Mouse (Mus musculus) embryonic facial prominence, embryonic 11.5 days (tissue): ENCODE measurements around the gene Ppp4r3a. TPM values are rescaled to one million over a fixed set of nuclear protein-coding genes. Genes with fewer than 3 reads are reported as not detected.

Experiments used
- ATAC-seq: fragments of 200-750 bp; cut with Nextera tagmentation; replicated peaks from 2 replicates; pipeline ENCODE4 v1.8.0; 2017; ENCODE audit warnings: low read depth; ENCODE audit not compliant: insufficient number of reproducible peaks, low FRiP score, low TSS enrichment
- DNase-seq: peaks from one replicate; pipeline ENCODE4 v3.0.0-alpha.2; 2015; ENCODE audit warnings: low spot score
- H3K27ac ChIP-seq: fragments of 300-500 bp; sonication (generic); replicated peaks from 2 replicates; pipeline ENCODE4 v1.5.1; 2014; ENCODE audit warnings: mild to moderate bottlenecking, low read depth, low read length, control low read depth
- H3K27me3 ChIP-seq: fragments of 300-500 bp; sonication (generic); 2 replicates; pipeline ENCODE4 v1.6.1; 2014; ENCODE audit warnings: mild to moderate bottlenecking, low read length, moderate library complexity, mixed read lengths; ENCODE audit not compliant: control insufficient read depth, insufficient read depth
- H3K36me3 ChIP-seq: fragments of 300-500 bp; sonication (generic); replicated peaks from 2 replicates; pipeline ENCODE4 v1.6.1; 2014; ENCODE audit warnings: low read depth, mild to moderate bottlenecking, low read length, moderate library complexity, mixed read lengths; ENCODE audit not compliant: control insufficient read depth, insufficient read depth
- H3K4me1 ChIP-seq: fragments of 300-500 bp; sonication (generic); 2 replicates; pipeline ENCODE4 v1.6.1; 2014; ENCODE audit warnings: low read length, mixed read lengths; ENCODE audit not compliant: control insufficient read depth, insufficient read depth
- H3K4me2 ChIP-seq: fragments of 300-500 bp; sonication (generic); 2 replicates; pipeline ENCODE4 v1.6.1; 2014; ENCODE audit warnings: low read depth, mild to moderate bottlenecking, control low read depth, low read length, moderate library complexity
- H3K4me3 ChIP-seq: fragments of 300-500 bp; sonication (generic); 2 replicates; pipeline ENCODE4 v1.5.1; 2014; ENCODE audit warnings: low read depth, low read length, control low read depth
- H3K9ac ChIP-seq: fragments of 300-500 bp; sonication (generic); replicated peaks from 2 replicates; pipeline ENCODE4 v1.6.1; 2014; ENCODE audit warnings: mild to moderate bottlenecking, control low read depth, low read length
- H3K9me3 ChIP-seq: fragments of 300-500 bp; sonication (generic); replicated peaks from 2 replicates; pipeline ENCODE4 v1.6.1; 2016; ENCODE audit warnings: mild to moderate bottlenecking, low read length, inconsistent platforms, mixed read lengths; ENCODE audit not compliant: control insufficient read depth
- WGBS: fragments of 180-500 bp; shearing (Covaris S2); extraction: QIAGEN DNeasy Blood & Tissue Kit; methylation state at CpG from one replicate; pipeline ENCODE4 v1.1.7; 2014; 5-methylcytosine and 5-hydroxymethylcytosine counted together
- polyA plus RNA-seq: library from polyadenylated mRNA; unstranded; fragments of >200 nt; fragmentation: Nextera tagmentation; extraction: Ambion mirVana; gene quantifications from 2 replicates; pipeline ENCODE4 v1.2.1, GENCODE M21; 2014

The Ppp4r3a gene
- polyA plus RNA-seq, 1 experiment from 2014 or later: 62.9 TPM

DNA sequence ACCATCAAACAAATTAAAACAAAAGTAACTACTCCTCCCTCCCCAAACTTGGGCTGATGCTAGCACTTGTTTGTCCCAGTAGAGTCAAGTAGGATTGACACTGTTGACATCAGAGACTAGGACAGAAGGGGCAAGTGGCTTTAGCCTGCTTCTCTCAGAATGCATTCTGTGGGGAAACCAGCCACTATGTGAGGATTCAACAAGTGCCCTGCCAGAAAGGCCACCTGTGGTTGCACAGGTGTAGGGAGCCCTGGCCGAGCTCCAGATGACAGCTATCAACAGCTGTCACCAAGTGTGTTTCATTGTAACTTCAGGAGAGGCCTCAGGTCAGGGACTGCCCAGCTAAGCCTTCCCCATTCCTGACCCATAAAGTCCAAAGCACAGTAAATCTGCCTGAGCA, 6.5 kb upstream of the Ppp4r3a start:
- no peak for ATAC-seq
- H3K4me2 ChIP-seq: no peak overlapping the region
- H3K27me3 ChIP-seq: no peaks in the 10 kb centered on the region
- no peaks in the 10 kb centered on the region for H3K4me1 ChIP-seq
- no peak overlapping the region for H3K4me3 ChIP-seq
- no peak for DNase-seq
- H3K36me3 ChIP-seq: no peaks in the 10 kb centered on the region
- no peak overlapping the region for H3K9ac ChIP-seq
- H3K27ac ChIP-seq: no peak overlapping the region
- H3K9me3 ChIP-seq: no peaks in the 10 kb centered on the region
- 59% methylated on average over 1 of the region's 1 CpGs for WGBS

DNA sequence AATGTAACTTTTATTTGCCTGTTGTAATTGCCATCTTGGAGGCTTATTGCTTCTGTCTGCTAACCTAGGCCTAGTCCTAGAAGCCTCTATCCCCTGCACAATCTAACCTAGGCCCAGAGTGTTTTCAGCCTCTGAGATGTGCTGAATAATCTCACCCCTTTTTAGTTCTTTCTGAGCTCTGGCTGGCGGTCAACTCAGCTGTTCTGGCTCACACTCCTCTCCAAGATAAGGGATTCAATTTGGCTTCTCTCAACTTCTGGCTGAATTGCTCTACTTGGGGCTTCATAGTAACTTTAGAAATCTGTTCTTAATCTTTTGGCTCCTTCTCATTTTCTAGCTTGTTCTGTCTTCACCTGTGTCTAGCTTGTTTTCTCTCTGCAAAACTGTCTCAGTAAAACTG, 3.9 kb upstream of the Ppp4r3a start:
- H3K4me2 ChIP-seq: no peak overlapping the region
- DNase-seq: no peak
- H3K27ac ChIP-seq: no peak overlapping the region
- no peak for ATAC-seq
- H3K36me3 ChIP-seq: no peaks in the 10 kb centered on the region
- no peak overlapping the region for H3K4me3 ChIP-seq
- no peaks in the 10 kb centered on the region for H3K27me3 ChIP-seq
- H3K4me1 ChIP-seq: no peaks in the 10 kb centered on the region
- no peak overlapping the region for H3K9ac ChIP-seq
- 64% methylated on average over 1 of the region's 1 CpGs for WGBS
- no peaks in the 10 kb centered on the region for H3K9me3 ChIP-seq

DNA sequence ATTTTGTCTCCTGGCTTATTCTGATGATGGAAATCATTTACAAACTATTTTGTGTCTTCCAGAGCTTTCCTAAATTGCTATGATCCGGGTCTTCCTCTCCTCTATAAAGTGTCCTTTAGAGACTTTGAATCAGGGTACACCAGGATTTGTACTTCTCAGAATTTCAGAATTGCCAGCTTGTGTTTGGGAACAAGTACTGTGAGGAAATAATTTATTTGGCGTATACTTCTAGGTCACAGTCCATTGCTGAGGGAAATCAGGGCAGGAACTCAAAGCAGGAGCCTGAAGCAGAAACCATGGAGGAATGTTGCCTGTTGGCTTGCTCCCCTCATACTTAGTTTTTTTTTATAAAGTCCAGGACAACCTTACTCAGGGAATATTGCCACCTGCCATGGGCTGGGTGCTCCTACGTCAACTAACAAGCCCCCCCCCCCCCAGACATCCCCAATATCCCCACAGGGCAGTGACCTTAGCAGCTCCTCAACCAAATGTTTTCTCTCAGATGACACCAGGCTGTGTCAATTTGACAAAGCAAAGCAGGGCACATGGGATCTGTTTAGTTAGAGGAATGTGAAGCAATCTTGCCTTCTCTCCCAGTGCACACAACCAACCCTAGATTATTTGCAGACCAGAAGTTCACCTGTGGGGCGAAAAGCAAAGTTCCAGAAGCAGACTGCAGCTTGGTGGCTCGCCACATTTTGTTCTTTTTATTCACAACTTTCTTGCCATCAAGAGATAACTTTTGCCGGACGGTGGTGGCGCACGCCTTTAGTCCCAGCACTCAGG, 1.6 kb upstream of the Ppp4r3a start:
- Histone ChIP-seq H3K4me3 (no peak overlapping the region), H3K36me3 (no peaks in the 10 kb centered on the region; the same call in 1 of the 2 replicates), H3K9ac (no peak overlapping the region), H3K27ac (no peak overlapping the region), H3K4me2 (no peak overlapping the region; the same call in 1 of the 2 replicates), H3K9me3 (no peaks in the 10 kb centered on the region), H3K27me3 (no peaks in the 10 kb centered on the region), H3K4me1 (no peaks in the 10 kb centered on the region)
- 91% methylated on average over 9 of the region's 9 CpGs for WGBS
- ATAC-seq (no peak), DNase-seq (no peak)

DNA sequence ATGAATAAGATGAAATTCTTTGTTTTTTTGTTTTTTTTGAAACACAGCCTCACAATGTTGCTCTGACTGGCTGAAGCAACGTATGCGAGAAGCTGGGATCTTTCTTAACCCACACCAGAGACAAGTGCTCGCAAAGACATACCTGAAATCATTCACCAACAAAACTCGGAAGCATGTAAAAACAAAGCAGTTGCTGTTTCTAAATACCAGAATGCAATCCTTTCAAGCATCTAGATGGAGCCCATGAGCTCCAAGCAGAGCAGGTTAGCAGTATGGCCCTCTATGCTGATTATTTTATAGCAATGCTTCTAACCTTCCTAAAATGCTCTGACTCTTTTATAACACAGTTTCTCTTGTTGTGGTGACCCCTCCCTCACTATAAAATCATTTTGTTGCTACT, 735 bp upstream of the Ppp4r3a start:
- Histone ChIP-seq H3K4me1 (no peaks in the 10 kb centered on the region), H3K27me3 (no peaks in the 10 kb centered on the region), H3K4me3 (peak overlapping the region; percentile 99), H3K36me3 (no peaks in the 10 kb centered on the region; the same call in 1 of the 2 replicates), H3K4me2 (peak overlapping the region; percentile 61), H3K27ac (no peak overlapping the region), H3K9me3 (no peaks in the 10 kb centered on the region), H3K9ac (peak overlapping the region; percentile 99)
- WGBS: 19% methylated on average over 4 of the region's 4 CpGs
- ATAC-seq (no peak), DNase-seq (no peak)

DNA sequence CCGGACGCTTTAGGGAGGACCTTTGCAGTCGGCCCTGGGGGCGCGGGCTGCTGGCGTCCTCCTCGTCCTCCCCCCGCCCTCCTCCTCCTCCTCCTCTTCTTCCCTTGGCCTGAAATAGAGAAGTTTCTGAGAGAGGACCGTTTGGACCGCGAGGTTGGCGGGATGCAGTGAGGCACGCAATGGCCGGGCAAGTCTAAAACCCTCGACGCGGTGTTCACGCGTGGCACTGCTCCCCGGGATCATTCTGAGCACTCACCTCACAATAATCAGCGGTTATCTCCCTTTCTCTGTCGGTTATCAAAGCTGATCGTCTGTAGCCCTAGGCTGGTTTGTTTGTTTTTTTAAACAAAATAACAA, 315 bp upstream of the Ppp4r3a start:
- Histone ChIP-seq H3K9me3 (no peaks in the 10 kb centered on the region), H3K36me3 (no peaks in the 10 kb centered on the region; the same call in 1 of the 2 replicates), H3K4me3 (peak overlapping the region; percentile 99), H3K4me1 (no peaks in the 10 kb centered on the region), H3K27me3 (no peaks in the 10 kb centered on the region), H3K9ac (peak overlapping the region; percentile 99), H3K4me2 (peak overlapping the region; percentile 61), H3K27ac (peak overlapping the region; percentile 95)
- no peak for DNase-seq
- WGBS: under 1% methylated on average over 23 of the region's 23 CpGs
- peak; percentile 67; the same call in 1 of the 2 replicates for ATAC-seq

DNA sequence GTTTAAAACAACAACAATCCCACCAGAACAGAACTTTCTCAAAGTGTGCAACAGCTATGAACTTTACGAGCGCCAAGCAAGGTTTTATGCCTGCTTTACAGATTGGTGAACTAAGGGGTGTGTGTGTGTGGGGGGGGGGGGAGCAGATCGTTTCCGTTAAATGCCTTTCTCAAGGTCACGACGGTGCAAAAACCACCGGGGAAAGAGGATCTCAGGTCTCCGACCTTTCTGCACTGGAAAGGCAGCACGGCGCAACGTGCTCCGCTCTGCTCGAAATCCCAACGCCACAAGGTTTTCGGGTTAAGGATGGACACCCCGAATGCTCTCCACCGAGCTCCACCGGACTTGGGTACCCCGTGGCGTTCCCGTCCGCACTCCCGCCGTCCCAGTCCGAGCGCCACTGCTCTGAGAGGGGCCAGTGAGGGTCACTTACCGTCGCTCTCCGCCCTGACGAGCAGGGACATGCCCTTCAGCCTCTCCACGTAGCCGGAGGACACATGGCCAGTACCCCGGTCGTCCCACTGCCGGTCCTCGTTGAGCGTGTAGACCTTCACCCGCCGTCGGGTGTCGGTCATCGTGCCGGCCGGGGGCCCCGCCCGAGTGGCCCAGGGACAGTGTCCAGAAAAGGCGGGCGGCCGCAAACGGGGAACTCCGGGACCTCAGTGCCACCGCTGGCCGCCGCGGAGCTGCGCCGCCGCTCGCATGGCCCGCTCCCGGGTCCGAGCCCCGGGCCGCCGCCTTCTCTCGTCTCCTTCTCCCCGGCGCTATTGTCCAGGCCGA, 1.0 kb downstream of the Ppp4r3a start:
- Histone ChIP-seq H3K9ac (peak overlapping the region; percentile 99), H3K4me2 (peak overlapping the region; percentile 60), H3K4me3 (peak overlapping the region; percentile 99), H3K9me3 (no peaks in the 10 kb centered on the region), H3K27ac (peak overlapping the region; percentile 95), H3K36me3 (no peaks in the 10 kb centered on the region; the same call in 1 of the 2 replicates), H3K27me3 (no peaks in the 10 kb centered on the region), H3K4me1 (no peaks in the 10 kb centered on the region)
- under 1% methylated on average over 65 of the region's 69 CpGs for WGBS
- peak; percentile 10 for DNase-seq
- peak; percentile 37 for ATAC-seq

DNA sequence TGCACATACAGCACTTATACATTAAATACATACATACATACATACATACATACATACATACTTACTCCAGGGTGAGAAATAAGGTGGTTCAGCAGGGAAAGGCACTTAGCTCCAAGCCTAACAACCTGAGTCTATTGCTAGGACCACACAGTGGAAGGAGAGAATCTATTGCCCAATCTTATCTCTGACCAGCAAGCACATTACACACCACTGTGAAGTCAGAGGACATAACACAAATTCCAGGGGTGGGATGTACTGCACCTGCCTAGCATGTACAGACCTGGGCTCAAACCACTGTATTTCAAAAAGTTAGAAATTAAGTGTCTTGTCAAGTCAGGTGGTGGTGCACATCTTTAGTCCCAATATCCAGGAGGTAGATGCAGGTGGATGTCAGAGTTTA, 5.5 kb downstream of the Ppp4r3a start:
- H3K36me3 ChIP-seq: no peaks in the 10 kb centered on the region; the same call in 1 of the 2 replicates
- no peak for DNase-seq
- H3K9me3 ChIP-seq: no peaks in the 10 kb centered on the region
- H3K4me1 ChIP-seq: no peaks in the 10 kb centered on the region
- H3K4me3 ChIP-seq: no peak overlapping the region
- H3K27ac ChIP-seq: no peak overlapping the region
- ATAC-seq: no peak
- no peak overlapping the region for H3K9ac ChIP-seq
- no peaks in the 10 kb centered on the region for H3K27me3 ChIP-seq
- no peak overlapping the region for H3K4me2 ChIP-seq

DNA sequence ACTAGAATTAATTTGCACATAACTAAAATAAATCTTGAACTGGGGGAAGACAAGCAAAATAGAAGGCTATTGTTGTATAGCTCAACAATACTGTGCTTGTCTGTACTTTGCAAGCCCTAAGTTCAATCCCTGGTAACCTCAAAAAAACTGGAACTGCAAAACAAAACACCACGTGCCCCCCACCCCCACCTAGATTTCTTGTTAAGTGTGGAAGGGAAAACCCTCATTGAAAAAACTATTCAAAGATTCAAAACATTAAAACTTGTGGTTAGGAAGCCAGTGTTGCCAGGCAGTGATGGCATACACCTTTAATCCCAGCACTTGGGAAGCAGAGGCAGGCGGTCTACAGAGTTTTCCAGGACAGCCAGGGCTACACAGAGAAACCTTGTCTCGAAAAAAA, 8.1 kb downstream of the Ppp4r3a start:
- Histone ChIP-seq H3K27ac (no peak overlapping the region), H3K36me3 (no peaks in the 10 kb centered on the region; the same call in 1 of the 2 replicates), H3K4me3 (no peak overlapping the region), H3K27me3 (no peaks in the 10 kb centered on the region), H3K9me3 (no peaks in the 10 kb centered on the region), H3K4me2 (no peak overlapping the region), H3K4me1 (no peaks in the 10 kb centered on the region), H3K9ac (no peak overlapping the region)
- DNase-seq (no peak), ATAC-seq (no peak)
- WGBS: 95% methylated on average over 3 of the region's 3 CpGs
